Mouse (Mus musculus) layer of hippocampus, postnatal 36 days (tissue): Measurements from ENCODE around the gene Erv3. TPM values are rescaled to one million over a fixed set of nuclear protein-coding genes. Genes with fewer than 3 reads are reported as not detected.
A peak's percentile ranks its signal among the peaks of the same experiment; 100 is the strongest.

Experiments
- DNase-seq, 2 experiments: peaks; one replicate each; pipeline ENCODE4 v3.0.0; 2022
- total RNA-seq, 2 experiments: library from RNA; stranded (reverse); gene quantifications; 2 replicates each; pipeline ENCODE4 v1.2.3; 2021

Gene Erv3
- total RNA-seq, 2 experiments from 2014 or later, result 0.18 to 0.22 TPM

GRCm38 (mm10) chr2:131822492-131822891, 37.1 kb downstream of the Erv3 start:
- no peak for DNase-seq

GRCm38 (mm10) chr2:131821708-131821990, 37.9 kb downstream of the Erv3 start:
- DNase-seq, result no peak

GRCm38 (mm10) chr2:131820932-131821707, 38.4 kb downstream of the Erv3 start:
- DNase-seq, result peak; percentile 73 to 79

- peak; percentile 78 to 83 for DNase-seq
These were observed 39.4 kb downstream of the Erv3 start for GRCm38 (mm10) chr2:131820088-131820675.

- no peak for DNase-seq
These were observed 45.2 kb downstream of the Erv3 start for GRCm38 (mm10) chr2:131814327-131814726.

GRCm38 (mm10) chr2:131813437-131813836, 46.1 kb downstream of the Erv3 start:
- DNase-seq, result no peak

GRCm38 (mm10) chr2:131812480-131813137, 46.9 kb downstream of the Erv3 start:
- peak; percentile 70 to 72 for DNase-seq

GRCm38 (mm10) chr2:131811607-131812006, 47.9 kb downstream of the Erv3 start:
- no peak for DNase-seq

GRCm38 (mm10) chr2:131808856-131809255, 50.7 kb downstream of the Erv3 start:
- no peak for DNase-seq

- no peak for DNase-seq
These were observed 51.9 kb downstream of the Erv3 start for GRCm38 (mm10) chr2:131807660-131808059.

GRCm38 (mm10) chr2:131806863-131807262, 52.7 kb downstream of the Erv3 start:
- no peak for DNase-seq

GRCm38 (mm10) chr2:131805306-131805705, 54.2 kb downstream of the Erv3 start:
- no peak for DNase-seq

GRCm38 (mm10) chr2:131803801-131804200, 55.7 kb downstream of the Erv3 start:
- no peak for DNase-seq

Other genes starting within 250 kb of the Erv3 start
- gene Prnp, start 50.2 kb upstream of the Erv3 start, total RNA-seq, result 100 to 1,000 TPM; 922 to 985 TPM
- gene Prn, start 50.2 kb upstream of the Erv3 start, total RNA-seq, result not detected
- gene Prnd, start 91.1 kb upstream of the Erv3 start, total RNA-seq, result under 1 TPM; 0.13 to 0.25 TPM
- 10 to 100 TPM; 37.2 to 39.4 TPM for gene Rassf2, start 170.5 kb upstream of the Erv3 start, total RNA-seq